Mouse (Mus musculus): ENCODE data around the gene Ptrh2.
"Not testable (repeated sequence)": the region's sequence is repeated elsewhere in the genome, so short reads cannot be mapped to it uniquely, and the experiment has no call there.

Ptrh2 gene

GRCm38 (mm10) chr11:86734241-86734939 lies 50.6 kb downstream of the Ptrh2 start:
- no peak for DNase-seq (ENCODE audit: low spot score in 2 of 2)

GRCm38 (mm10) chr11:86734993-86735392 lies 51.2 kb downstream of the Ptrh2 start:
- DNase-seq (ENCODE audit: low spot score in 2 of 2): no peak

- DNase-seq (ENCODE audit: low spot score in 2 of 2): no peak
Measured at GRCm38 (mm10) chr11:86737301-86738000, 53.7 kb downstream of the Ptrh2 start.

- not testable (repeated sequence) for DNase-seq (ENCODE audit: low spot score in 2 of 2)
Measured at GRCm38 (mm10) chr11:86738308-86738707, 54.5 kb downstream of the Ptrh2 start.

DNA sequence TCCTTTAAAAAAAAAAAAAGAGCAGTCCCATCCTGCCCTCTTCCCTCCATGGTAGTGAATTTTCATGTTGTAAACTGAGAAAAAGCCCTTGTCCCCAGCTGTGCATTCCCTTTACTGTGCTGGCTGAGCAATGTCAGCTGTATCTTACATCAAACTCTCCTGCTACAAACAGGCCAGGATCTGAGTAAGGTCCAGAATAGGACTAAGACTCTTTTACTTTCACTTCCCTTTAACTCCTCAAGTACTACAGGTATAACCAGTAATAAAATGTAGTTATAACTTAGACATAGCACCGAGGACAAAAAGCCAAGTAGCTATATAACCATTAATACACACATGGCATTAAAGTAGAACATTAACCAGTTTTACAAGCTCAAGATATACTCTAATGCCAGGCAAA lies 55.2 kb downstream of the Ptrh2 start:
- DNase-seq (ENCODE audit: low spot score in 2 of 2): no peak

GRCm38 (mm10) chr11:86739470-86739869 lies 55.7 kb downstream of the Ptrh2 start:
- no peak for DNase-seq (ENCODE audit: low spot score in 2 of 2)

DNA sequence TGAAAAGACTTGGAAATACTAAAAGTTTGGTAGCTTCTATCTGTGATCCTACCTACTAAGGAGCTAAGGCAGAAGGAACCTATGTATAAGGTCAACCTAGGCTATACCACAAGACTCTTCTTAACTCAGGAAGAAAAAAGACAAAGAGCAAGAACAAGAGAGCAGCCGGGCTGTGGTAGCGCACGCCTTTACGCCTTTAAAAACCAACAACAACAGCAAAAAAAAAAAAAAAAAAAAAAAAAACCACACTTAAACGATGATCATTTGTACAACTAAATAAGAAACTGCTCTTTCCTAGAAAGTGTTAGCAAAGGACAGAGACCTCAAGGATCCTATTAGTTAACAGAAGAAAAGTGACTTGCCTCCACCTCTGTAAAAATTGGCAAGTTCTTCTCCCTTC lies 57.7 kb downstream of the Ptrh2 start:
- DNase-seq (ENCODE audit: low spot score in 2 of 2): no peak

Measured in urinary bladder, postnatal 4 days (tissue).